Mouse (Mus musculus): ENCODE results near the gene Tor1aip2. TPM values are rescaled to one million over a fixed set of nuclear protein-coding genes. Genes with fewer than 3 reads are reported as not detected.

Tor1aip2 gene
- polyA plus RNA-seq, 1 experiment from 2014 or later = 121 TPM

GRCm38 (mm10) chr1:156062193-156062592, 27.0 kb downstream of the Tor1aip2 start:
- no peak overlapping the region for H3K4me2 ChIP-seq
- no peak for TF ChIP-seq CTCF (IDR thresholded peaks at IDR 0.05; ENCODE audit: low read depth)
- H3K9me3 ChIP-seq (ENCODE audit: low read depth, low read length) = no peaks in the 10 kb centered on the region
- DNase-seq (no peak), ATAC-seq (ENCODE audit: insufficient read depth) (no peak)
- 84% methylated on average over 4 of the region's 4 CpGs for WGBS
- H3K4me1 ChIP-seq (ENCODE audit: insufficient read depth) = no peaks in the 10 kb centered on the region
- H3K9ac ChIP-seq = no peak overlapping the region
- H3K27ac ChIP-seq (ENCODE audit: low read depth) = no peak overlapping the region
- H3K36me3 ChIP-seq (ENCODE audit: insufficient read depth) = peaks cover 67% of the 10 kb centered on the region
- H3K27me3 ChIP-seq (ENCODE audit: insufficient read depth, low read length) = no peaks in the 10 kb centered on the region
- no peak overlapping the region for H3K4me3 ChIP-seq (ENCODE audit: low read depth, low read length)

DNA sequence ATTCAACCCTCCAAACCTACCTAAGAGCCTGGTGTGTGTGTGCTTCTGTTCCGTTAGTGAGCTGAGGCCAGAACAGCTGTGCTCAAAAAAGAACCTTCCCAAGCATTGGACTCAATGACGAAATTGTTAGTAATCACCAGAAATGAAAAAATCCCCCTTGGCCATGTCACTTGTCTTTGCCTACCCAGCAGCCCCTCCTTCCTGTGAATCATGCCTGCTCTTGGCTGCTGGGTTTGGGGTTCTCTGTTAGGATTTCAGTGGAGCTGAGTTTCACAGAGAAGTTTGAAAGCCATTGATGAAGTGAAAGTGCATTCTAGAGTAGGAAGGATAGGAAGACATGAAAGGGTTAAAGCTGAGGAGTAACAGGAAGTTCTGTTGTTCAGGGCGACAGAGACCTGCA, 30.9 kb downstream of the Tor1aip2 start:
- peaks cover 57% of the 10 kb centered on the region for H3K36me3 ChIP-seq (ENCODE audit: insufficient read depth)
- TF ChIP-seq CTCF (IDR thresholded peaks at IDR 0.05; ENCODE audit: low read depth) = no peak
- H3K4me3 ChIP-seq (ENCODE audit: low read depth, low read length) = no peak overlapping the region
- no peak overlapping the region for H3K9ac ChIP-seq
- no peak for ATAC-seq (ENCODE audit: insufficient read depth)
- no peak for DNase-seq
- no peak overlapping the region for H3K27ac ChIP-seq (ENCODE audit: low read depth)
- 63% methylated on average over 3 of the region's 3 CpGs for WGBS
- no peaks in the 10 kb centered on the region for H3K4me1 ChIP-seq (ENCODE audit: insufficient read depth)
- no peak overlapping the region for H3K4me2 ChIP-seq
- H3K9me3 ChIP-seq (ENCODE audit: low read depth, low read length) = no peaks in the 10 kb centered on the region
- H3K27me3 ChIP-seq (ENCODE audit: insufficient read depth, low read length) = no peaks in the 10 kb centered on the region

- WGBS = 68% methylated on average over 14 of the region's 14 CpGs
- Histone ChIP-seq H3K9me3 (ENCODE audit: low read depth, low read length) (no peaks in the 10 kb centered on the region), H3K36me3 (ENCODE audit: insufficient read depth) (peaks cover 26% of the 10 kb centered on the region), H3K4me1 (ENCODE audit: insufficient read depth) (peaks cover 5% of the 10 kb centered on the region), H3K27ac (ENCODE audit: low read depth) (no peak overlapping the region), H3K27me3 (ENCODE audit: insufficient read depth, low read length) (no peaks in the 10 kb centered on the region), H3K9ac (no peak overlapping the region), H3K4me3 (ENCODE audit: low read depth, low read length) (no peak overlapping the region), H3K4me2 (no peak overlapping the region)
- DNase-seq = no peak
- no peak for TF ChIP-seq CTCF (IDR thresholded peaks at IDR 0.05; ENCODE audit: low read depth)
- no peak for ATAC-seq (ENCODE audit: insufficient read depth)
These were observed 34.9 kb downstream of the Tor1aip2 start for GRCm38 (mm10) chr1:156070106-156070505.

GRCm38 (mm10) chr1:156073169-156073821, 38.1 kb downstream of the Tor1aip2 start:
- DNase-seq (no peak), ATAC-seq (ENCODE audit: insufficient read depth) (no peak)
- no peaks in the 10 kb centered on the region for H3K27me3 ChIP-seq (ENCODE audit: insufficient read depth, low read length)
- no peak overlapping the region for H3K9ac ChIP-seq
- 0 out of 2 replicates have a peak, but pooled peaks cover under 1% of the 10 kb centered on the region for H3K36me3 ChIP-seq (ENCODE audit: insufficient read depth)
- peaks cover 5% of the 10 kb centered on the region for H3K4me1 ChIP-seq (ENCODE audit: insufficient read depth)
- no peak overlapping the region for H3K4me2 ChIP-seq
- H3K9me3 ChIP-seq (ENCODE audit: low read depth, low read length) = no peaks in the 10 kb centered on the region
- 56% methylated on average over 15 of the region's 15 CpGs for WGBS
- H3K4me3 ChIP-seq (ENCODE audit: low read depth, low read length) = no peak overlapping the region
- TF ChIP-seq CTCF (IDR thresholded peaks at IDR 0.05; ENCODE audit: low read depth) = no peak
- H3K27ac ChIP-seq (ENCODE audit: low read depth) = no peak overlapping the region

GRCm38 (mm10) chr1:156074575-156074974, 39.4 kb downstream of the Tor1aip2 start:
- WGBS = 23% methylated on average over 8 of the region's 8 CpGs
- Histone ChIP-seq H3K27ac (ENCODE audit: low read depth) (no peak overlapping the region), H3K36me3 (ENCODE audit: insufficient read depth) (no peaks in the 10 kb centered on the region), H3K4me1 (ENCODE audit: insufficient read depth) (peaks cover 5% of the 10 kb centered on the region), H3K4me3 (ENCODE audit: low read depth, low read length) (no peak overlapping the region), H3K9ac (no peak overlapping the region), H3K27me3 (ENCODE audit: insufficient read depth, low read length) (no peaks in the 10 kb centered on the region), H3K9me3 (ENCODE audit: low read depth, low read length) (no peaks in the 10 kb centered on the region), H3K4me2 (no peak overlapping the region)
- TF ChIP-seq CTCF (IDR thresholded peaks at IDR 0.05; ENCODE audit: low read depth) = no peak
- ATAC-seq (ENCODE audit: insufficient read depth) = peak; percentile 50; the same call in 1 of the 2 replicates
- DNase-seq = peak; percentile 65

GRCm38 (mm10) chr1:156076474-156076873, 41.3 kb downstream of the Tor1aip2 start:
- H3K9me3 ChIP-seq (ENCODE audit: low read depth, low read length) = no peaks in the 10 kb centered on the region
- H3K4me3 ChIP-seq (ENCODE audit: low read depth, low read length) = no peak overlapping the region
- no peak for ATAC-seq (ENCODE audit: insufficient read depth)
- no peaks in the 10 kb centered on the region for H3K36me3 ChIP-seq (ENCODE audit: insufficient read depth)
- H3K4me1 ChIP-seq (ENCODE audit: insufficient read depth) = peaks cover 5% of the 10 kb centered on the region
- H3K27ac ChIP-seq (ENCODE audit: low read depth) = no peak overlapping the region
- H3K9ac ChIP-seq = no peak overlapping the region
- DNase-seq = no peak
- 48% methylated on average over 4 of the region's 4 CpGs for WGBS
- no peak overlapping the region for H3K4me2 ChIP-seq
- no peak for TF ChIP-seq CTCF (IDR thresholded peaks at IDR 0.05; ENCODE audit: low read depth)
- no peaks in the 10 kb centered on the region for H3K27me3 ChIP-seq (ENCODE audit: insufficient read depth, low read length)

DNA sequence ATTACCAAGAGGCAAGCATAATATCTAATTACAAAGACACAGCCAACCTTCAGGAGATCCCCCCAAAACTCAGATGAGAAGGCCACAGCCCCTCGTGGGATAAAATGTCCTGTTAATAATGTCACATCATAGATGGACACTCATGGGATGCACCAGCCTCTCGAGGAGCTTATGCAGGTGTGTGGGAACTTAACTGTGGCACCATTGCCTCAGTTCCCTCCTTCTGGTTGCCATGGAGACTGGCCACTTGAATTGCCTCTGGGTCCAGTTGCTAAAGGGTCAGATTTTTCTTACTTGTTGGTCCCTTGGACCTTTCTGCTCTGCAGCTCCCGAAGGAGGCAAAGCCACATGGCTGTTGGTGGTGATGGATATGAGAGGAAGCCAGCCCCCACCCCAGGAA, 42.5 kb downstream of the Tor1aip2 start:
- H3K36me3 ChIP-seq (ENCODE audit: insufficient read depth) = no peaks in the 10 kb centered on the region
- no peak for DNase-seq

More for the DNA sequence above, 42.5 kb downstream of the Tor1aip2 start:
- TF ChIP-seq CTCF (IDR thresholded peaks at IDR 0.05; ENCODE audit: low read depth) = no peak
- H3K4me2 ChIP-seq = no peak overlapping the region
- H3K4me1 ChIP-seq (ENCODE audit: insufficient read depth) = peaks cover 5% of the 10 kb centered on the region
- H3K9me3 ChIP-seq (ENCODE audit: low read depth, low read length) = no peaks in the 10 kb centered on the region
- 45% methylated on average over 3 of the region's 3 CpGs for WGBS
- no peak overlapping the region for H3K9ac ChIP-seq
- H3K27me3 ChIP-seq (ENCODE audit: insufficient read depth, low read length) = no peaks in the 10 kb centered on the region
- no peak overlapping the region for H3K4me3 ChIP-seq (ENCODE audit: low read depth, low read length)
- no peak overlapping the region for H3K27ac ChIP-seq (ENCODE audit: low read depth)
- no peak; the same call in 1 of the 2 replicates for ATAC-seq (ENCODE audit: insufficient read depth)
